Mouse (Mus musculus): ENCODE measurements around the gene Gss. TPM values are rescaled to one million over a fixed set of nuclear protein-coding genes. Genes with fewer than 3 reads are reported as not detected.
"Not testable (repeated sequence)": the region's sequence is repeated elsewhere in the genome, so short reads cannot be mapped to it uniquely, and the experiment has no call there.

Gene Gss
- polyA plus RNA-seq, 1 experiment from 2014 or later: 15.9 TPM

GRCm38 (mm10) chr2:155613953-155614352, 21.3 kb upstream of the Gss start:
- peaks cover 10% of the 10 kb centered on the region; the same call in 1 of the 2 replicates for H3K4me1 ChIP-seq
- H3K36me3 ChIP-seq: no peaks in the 10 kb centered on the region
- H3K27me3 ChIP-seq (replicated peaks): peaks cover 3% of the 10 kb centered on the region; the same call in 1 of the 2 replicates
- H3K9me3 ChIP-seq (replicated peaks): no peaks in the 10 kb centered on the region
- H3K27ac ChIP-seq (replicated peaks): no peak overlapping the region
- peak; percentile 24; the same call in 1 of the 2 replicates for ATAC-seq (ENCODE audit: low FRiP score)
- peak overlapping the region; percentile 59 for H3K4me2 ChIP-seq
- 0 out of 2 replicates have a peak overlapping the region, but pooled peaks have one; percentile 37 for H3K9ac ChIP-seq (replicated peaks)
- no peak overlapping the region for H3K4me3 ChIP-seq (replicated peaks)
- 69% methylated on average over 8 of the region's 8 CpGs for WGBS

DNA sequence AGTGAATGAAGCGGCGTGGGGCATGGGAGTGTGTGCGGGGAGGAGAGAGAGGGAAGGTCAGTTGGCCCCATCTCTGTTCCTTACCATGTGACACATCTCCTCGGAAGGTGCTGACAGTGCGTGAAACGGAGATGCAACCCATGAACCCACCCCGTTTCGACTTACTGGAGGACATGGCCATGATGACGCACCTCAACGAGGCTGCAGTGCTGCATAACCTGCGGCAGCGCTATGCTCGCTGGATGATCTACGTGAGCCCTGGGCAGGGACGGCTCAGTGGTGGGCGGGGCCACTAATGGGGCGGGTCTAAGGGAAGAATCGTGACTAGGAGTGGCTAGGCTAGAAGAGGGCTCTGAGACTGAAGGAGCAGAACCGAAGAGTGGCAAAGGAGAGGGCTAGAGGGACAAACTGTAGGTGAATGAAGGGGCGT, 20.7 kb upstream of the Gss start:
- H3K9ac ChIP-seq (replicated peaks): peak overlapping the region; percentile 37; the same call in 1 of the 2 replicates
- peak overlapping the region; percentile 59 for H3K4me2 ChIP-seq
- WGBS: 5% methylated on average over 20 of the region's 20 CpGs

GRCm38 (mm10) chr2:155611834-155612550, 19.4 kb upstream of the Gss start:
- WGBS: 89% methylated on average over 9 of the region's 9 CpGs
- no peaks in the 10 kb centered on the region for H3K36me3 ChIP-seq
- H3K27me3 ChIP-seq (replicated peaks): peaks cover 3% of the 10 kb centered on the region; the same call in 1 of the 2 replicates
- no peak overlapping the region for H3K4me3 ChIP-seq (replicated peaks)
- H3K27ac ChIP-seq (replicated peaks): no peak overlapping the region
- no peaks in the 10 kb centered on the region for H3K9me3 ChIP-seq (replicated peaks)
- no peak overlapping the region for H3K9ac ChIP-seq (replicated peaks)
- no peak for ATAC-seq (ENCODE audit: low FRiP score)
- H3K4me1 ChIP-seq: peaks cover 10% of the 10 kb centered on the region; the same call in 1 of the 2 replicates
- H3K4me2 ChIP-seq: no peak overlapping the region

More for the DNA sequence above, 20.7 kb upstream of the Gss start:
- Histone ChIP-seq H3K9me3 (replicated peaks) (no peaks in the 10 kb centered on the region), H3K27ac (replicated peaks) (no peak overlapping the region), H3K4me3 (replicated peaks) (peak overlapping the region; percentile 37), H3K4me1 (peaks cover 10% of the 10 kb centered on the region; the same call in 1 of the 2 replicates), H3K36me3 (no peaks in the 10 kb centered on the region), H3K27me3 (replicated peaks) (peaks cover 3% of the 10 kb centered on the region; the same call in 1 of the 2 replicates)
- peak; percentile 86 for ATAC-seq (ENCODE audit: low FRiP score)

GRCm38 (mm10) chr2:155610978-155611377, 18.4 kb upstream of the Gss start, which contains the start of gene Myh7b:
TSS of gene Myh7b (plus strand) at chr2:155611212.
- peaks cover 10% of the 10 kb centered on the region; the same call in 1 of the 2 replicates for H3K4me1 ChIP-seq
- no peak within 1 kb of the TSS for H3K4me2 ChIP-seq
- H3K27me3 ChIP-seq (replicated peaks): peaks cover 3% of the 10 kb centered on the region; the same call in 1 of the 2 replicates
- H3K9me3 ChIP-seq (replicated peaks): no peaks in the 10 kb centered on the region
- H3K36me3 ChIP-seq: no peaks in the 10 kb centered on the region
- H3K9ac ChIP-seq (replicated peaks): no peak within 1 kb of the TSS
- WGBS: 31% methylated on average over 4 of the region's 4 CpGs
- no peak for ATAC-seq (ENCODE audit: low FRiP score)
- no peak within 1 kb of the TSS for H3K27ac ChIP-seq (replicated peaks)
- H3K4me3 ChIP-seq (replicated peaks): no peak within 1 kb of the TSS

DNA sequence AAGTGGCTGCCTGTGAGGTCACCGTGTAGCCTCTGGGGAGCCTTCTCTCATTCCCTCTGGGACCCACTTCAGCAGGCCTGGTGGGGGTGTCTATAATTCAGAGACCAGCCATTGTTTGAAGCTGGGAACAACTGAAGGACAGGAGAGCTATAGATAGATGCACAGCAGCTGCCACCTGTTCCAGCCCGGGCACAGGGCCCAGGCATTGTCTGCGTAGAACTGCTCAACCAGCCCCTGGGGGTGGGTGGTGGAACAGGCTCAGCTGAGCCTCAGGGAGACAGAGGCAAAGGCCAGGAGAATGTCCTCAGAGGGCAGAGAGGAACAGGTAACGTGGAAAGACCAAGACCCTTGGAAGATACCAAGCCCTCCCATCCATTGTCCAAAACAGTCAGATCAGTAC, 13.8 kb upstream of the Gss start:
- H3K27ac ChIP-seq (replicated peaks): no peak overlapping the region
- no peak overlapping the region for H3K4me2 ChIP-seq
- H3K9me3 ChIP-seq (replicated peaks): no peaks in the 10 kb centered on the region
- H3K4me1 ChIP-seq: no peaks in the 10 kb centered on the region
- H3K27me3 ChIP-seq (replicated peaks): no peaks in the 10 kb centered on the region
- no peak overlapping the region for H3K4me3 ChIP-seq (replicated peaks)
- H3K9ac ChIP-seq (replicated peaks): no peak overlapping the region
- no peaks in the 10 kb centered on the region for H3K36me3 ChIP-seq
- 77% methylated on average over 4 of the region's 4 CpGs for WGBS
- no peak for ATAC-seq (ENCODE audit: low FRiP score)

- not testable (repeated sequence) for H3K9ac ChIP-seq (replicated peaks); H3K9me3 ChIP-seq (replicated peaks); ATAC-seq (ENCODE audit: low FRiP score); H3K4me2 ChIP-seq; H3K4me3 ChIP-seq (replicated peaks); H3K4me1 ChIP-seq; H3K27ac ChIP-seq (replicated peaks); H3K27me3 ChIP-seq (replicated peaks); H3K36me3 ChIP-seq
- 79% methylated on average over 4 of the region's 4 CpGs for WGBS
Measured at GRCm38 (mm10) chr2:155605236-155605589, 12.6 kb upstream of the Gss start.

DNA sequence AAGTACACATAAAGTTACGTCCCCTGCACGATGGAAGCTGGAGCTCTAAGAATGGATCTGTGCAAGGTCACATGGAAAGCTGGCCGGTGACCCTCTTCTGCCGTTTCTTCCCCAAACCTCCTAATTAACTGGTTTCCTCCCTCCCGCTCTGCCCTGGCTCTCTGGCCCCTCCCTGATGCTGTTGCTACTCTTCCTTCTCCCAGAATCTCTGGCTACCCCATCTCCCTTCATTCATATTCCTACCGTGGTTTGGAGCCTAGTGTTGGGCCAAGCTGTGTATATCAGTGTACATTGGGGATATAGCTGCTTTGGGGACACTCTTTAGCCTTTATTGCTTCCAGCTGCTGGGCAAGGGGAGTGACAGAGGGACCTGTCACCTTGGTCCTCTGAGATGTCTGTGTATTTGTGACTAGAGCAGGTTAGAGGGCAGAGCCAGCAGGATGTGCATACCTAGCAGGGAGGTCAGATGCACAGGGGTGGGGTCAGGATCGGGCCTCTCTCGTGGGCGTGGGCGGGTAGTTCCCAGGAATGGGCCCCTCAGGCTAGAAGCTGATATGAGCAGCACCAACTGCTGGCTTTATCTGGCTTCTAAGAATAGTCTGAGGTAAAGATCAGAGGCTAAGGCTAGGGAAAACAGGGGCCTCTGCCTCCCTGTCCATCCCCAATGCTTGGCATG, 12.1 kb upstream of the Gss start:
- Histone ChIP-seq H3K27ac (replicated peaks) (no peak overlapping the region), H3K4me3 (replicated peaks) (no peak overlapping the region), H3K4me2 (no peak overlapping the region), H3K9me3 (replicated peaks) (no peaks in the 10 kb centered on the region), H3K9ac (replicated peaks) (no peak overlapping the region), H3K4me1 (no peaks in the 10 kb centered on the region), H3K27me3 (replicated peaks) (no peaks in the 10 kb centered on the region), H3K36me3 (no peaks in the 10 kb centered on the region)
- WGBS: 73% methylated on average over 10 of the region's 10 CpGs
- no peak for ATAC-seq (ENCODE audit: low FRiP score)

DNA sequence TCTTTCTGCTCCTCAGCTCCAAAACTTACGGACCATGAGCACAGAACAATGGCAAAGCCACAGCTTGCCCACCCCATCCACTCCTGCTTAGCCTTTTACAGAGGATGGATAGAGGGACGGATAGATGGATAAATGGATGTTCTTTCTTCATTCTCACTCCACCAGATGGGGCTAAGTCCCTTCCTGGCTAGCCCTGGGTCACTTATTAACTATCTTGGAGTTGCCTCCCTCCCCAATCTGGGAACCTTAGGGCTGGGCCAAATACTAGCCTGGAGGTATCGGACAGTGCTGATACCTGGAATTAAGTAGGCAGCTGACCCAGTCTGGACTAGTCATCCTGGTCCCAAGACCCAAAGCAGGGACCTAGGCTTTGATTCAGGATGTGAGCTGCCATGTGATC, 11.1 kb upstream of the Gss start:
- Histone ChIP-seq H3K4me3 (replicated peaks) (no peak overlapping the region), H3K9me3 (replicated peaks) (no peaks in the 10 kb centered on the region), H3K4me1 (no peaks in the 10 kb centered on the region), H3K27ac (replicated peaks) (no peak overlapping the region), H3K4me2 (no peak overlapping the region), H3K27me3 (replicated peaks) (no peaks in the 10 kb centered on the region), H3K9ac (replicated peaks) (no peak overlapping the region), H3K36me3 (no peaks in the 10 kb centered on the region)
- ATAC-seq (ENCODE audit: low FRiP score): no peak
- 48% methylated on average over 3 of the region's 3 CpGs for whole genome bisulfite sequencing

- no peak overlapping the region for H3K4me3 ChIP-seq (replicated peaks)
Measured at GRCm38 (mm10) chr2:155595516-155595915, 2.9 kb upstream of the Gss start.

DNA sequence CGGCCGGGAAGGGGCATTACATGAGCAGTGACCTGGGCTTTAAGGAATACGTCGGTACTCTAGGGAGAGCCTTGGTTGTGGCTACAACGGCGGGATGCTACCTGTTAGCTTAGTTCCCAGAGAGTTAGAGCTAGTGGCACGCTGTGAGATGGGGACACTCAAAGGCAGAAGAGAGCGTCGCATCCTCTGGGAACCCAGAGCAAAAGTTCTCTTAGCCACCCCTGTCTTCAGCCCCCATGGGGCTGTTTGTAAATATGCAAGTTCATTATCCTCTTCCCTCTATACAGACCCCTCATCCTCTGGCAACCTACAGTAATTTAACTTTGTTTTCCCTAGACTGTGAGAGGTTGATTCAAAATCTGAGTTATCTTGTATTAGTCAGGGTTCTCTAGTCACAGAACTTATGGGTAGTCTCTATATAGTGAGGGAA, 259 bp upstream of the Gss start:
- Histone ChIP-seq H3K27me3 (replicated peaks) (peaks cover 3% of the 10 kb centered on the region), H3K9me3 (replicated peaks) (no peaks in the 10 kb centered on the region), H3K4me1 (peaks cover 17% of the 10 kb centered on the region), H3K9ac (replicated peaks) (peak overlapping the region; percentile 67), H3K27ac (replicated peaks) (peak overlapping the region; percentile 72; the same call in 1 of the 2 replicates), H3K4me3 (replicated peaks) (peak overlapping the region; percentile 68), H3K4me2 (peak overlapping the region; percentile 86), H3K36me3 (no peaks in the 10 kb centered on the region)
- under 1% methylated on average over 9 of the region's 9 CpGs for WGBS
- ATAC-seq (ENCODE audit: low FRiP score): no peak; the same call in 1 of the 2 replicates

More at GRCm38 (mm10) chr2:155595516-155595915, 2.9 kb upstream of the Gss start:
- no peak overlapping the region for H3K9ac ChIP-seq (replicated peaks)
- H3K9me3 ChIP-seq (replicated peaks): no peaks in the 10 kb centered on the region
- peaks cover 3% of the 10 kb centered on the region for H3K27me3 ChIP-seq (replicated peaks)
- H3K36me3 ChIP-seq: no peaks in the 10 kb centered on the region
- 88% methylated on average over 6 of the region's 6 CpGs for WGBS
- no peak for ATAC-seq (ENCODE audit: low FRiP score)
- H3K27ac ChIP-seq (replicated peaks): no peak overlapping the region
- peaks cover 17% of the 10 kb centered on the region for H3K4me1 ChIP-seq
- no peak overlapping the region for H3K4me2 ChIP-seq

- H3K9me3 ChIP-seq (replicated peaks): no peaks in the 10 kb centered on the region
- no peak for ATAC-seq (ENCODE audit: low FRiP score)
- peak overlapping the region; percentile 68 for H3K4me3 ChIP-seq (replicated peaks)
- H3K36me3 ChIP-seq: no peaks in the 10 kb centered on the region
- peaks cover 3% of the 10 kb centered on the region for H3K27me3 ChIP-seq (replicated peaks)
- H3K4me2 ChIP-seq: peak overlapping the region; percentile 86
- H3K27ac ChIP-seq (replicated peaks): peak overlapping the region; percentile 83
- H3K4me1 ChIP-seq: peaks cover 17% of the 10 kb centered on the region
- H3K9ac ChIP-seq (replicated peaks): peak overlapping the region; percentile 67
- 9% methylated on average over 6 of the region's 6 CpGs for WGBS
Measured at GRCm38 (mm10) chr2:155591676-155592075, 934 bp downstream of the Gss start.

Measured in neural tube, embryonic 15.5 days (tissue).